Mouse (Mus musculus) ES-Bruce4 (cell line): ENCODE results near the gene Pakap. TPM values are rescaled to one million over a fixed set of nuclear protein-coding genes. Genes with fewer than 3 reads are reported as not detected.

ENCODE experiments used
- H3K27ac ChIP-seq: 2 replicates; pipeline ENCODE4 v1.5.1; 2012; ENCODE audit warnings: low read length, inconsistent platforms; ENCODE audit not compliant: insufficient read depth
- H3K27me3 ChIP-seq: 2 replicates; pipeline ENCODE4 v1.6.1; 2012; ENCODE audit warnings: mild to moderate bottlenecking, low read length, inconsistent platforms; ENCODE audit not compliant: control insufficient read depth, poor library complexity, insufficient read depth, severe bottlenecking
- H3K36me3 ChIP-seq: 2 replicates; pipeline ENCODE4 v1.6.1; 2012; ENCODE audit warnings: inconsistent platforms, mild to moderate bottlenecking, low read length, moderate library complexity; ENCODE audit not compliant: control insufficient read depth, poor library complexity, insufficient read depth, severe bottlenecking
- H3K4me1 ChIP-seq: one replicate; pipeline ENCODE4 v1.8.1; 2011; ENCODE audit warnings: low read length; ENCODE audit not compliant: control insufficient read depth, insufficient read depth
- H3K4me3 ChIP-seq: 2 replicates; pipeline ENCODE4 v1.5.1; 2011; ENCODE audit warnings: low read depth, mild to moderate bottlenecking, low read length
- H3K9ac ChIP-seq: 2 replicates; pipeline ENCODE4 v1.6.1; 2012; ENCODE audit warnings: low read depth, mild to moderate bottlenecking, inconsistent platforms; ENCODE audit not compliant: poor library complexity, severe bottlenecking
- H3K9me3 ChIP-seq: replicated peaks from 2 replicates; pipeline ENCODE4 v1.6.1; 2012; ENCODE audit warnings: mild to moderate bottlenecking, low read length, inconsistent platforms; ENCODE audit not compliant: control insufficient read depth, poor library complexity, insufficient read depth, severe bottlenecking
- CTCF ChIP-seq: IDR thresholded peaks from one replicate; pipeline ENCODE4 v1.8.1; 2011; ENCODE audit warnings: low read depth, low read length
- EP300 ChIP-seq: IDR thresholded peaks from 2 replicates; pipeline ENCODE4 v1.6.1; 2011; ENCODE audit warnings: low read depth, low read length; ENCODE audit not compliant: insufficient read depth
- POLR2A ChIP-seq: IDR thresholded peaks from one replicate; pipeline ENCODE4 v1.8.1; 2011; ENCODE audit warnings: low read length; ENCODE audit not compliant: insufficient read depth
- polyA plus RNA-seq: library from polyadenylated mRNA; stranded (reverse); fragments of >200 nt; gene quantifications from 2 replicates; pipeline ENCODE4 v1.2.4, GENCODE M21; 2011; ENCODE audit warnings: low read depth; ENCODE audit not compliant: missing spikeins, insufficient read depth, insufficient read length

Gene Pakap
- polyA plus RNA-seq, 1 experiment = 2.4 TPM

GRCm38 (mm10) chr4:57904211-57904610 is 336.2 kb downstream of the Pakap start:
- H3K4me1 ChIP-seq = no peaks in the 10 kb centered on the region
- H3K27ac ChIP-seq = no peak overlapping the region
- H3K9ac ChIP-seq = no peak overlapping the region
- H3K9me3 ChIP-seq = no peaks in the 10 kb centered on the region
- H3K27me3 ChIP-seq = no peaks in the 10 kb centered on the region
- H3K4me3 ChIP-seq = peak overlapping the region; percentile 29; the same call in 1 of the 2 replicates
- H3K36me3 ChIP-seq = no peaks in the 10 kb centered on the region
- TF ChIP-seq EP300 (no peak), POLR2A (no peak), CTCF (peak; percentile 86)

GRCm38 (mm10) chr4:57904638-57905037 is 336.7 kb downstream of the Pakap start:
- Histone ChIP-seq H3K9me3 (no peaks in the 10 kb centered on the region), H3K4me3 (peak overlapping the region; percentile 29; the same call in 1 of the 2 replicates), H3K27me3 (no peaks in the 10 kb centered on the region), H3K9ac (no peak overlapping the region), H3K27ac (no peak overlapping the region), H3K36me3 (no peaks in the 10 kb centered on the region), H3K4me1 (no peaks in the 10 kb centered on the region)
- TF ChIP-seq POLR2A (no peak), CTCF (no peak), EP300 (no peak)

DNA sequence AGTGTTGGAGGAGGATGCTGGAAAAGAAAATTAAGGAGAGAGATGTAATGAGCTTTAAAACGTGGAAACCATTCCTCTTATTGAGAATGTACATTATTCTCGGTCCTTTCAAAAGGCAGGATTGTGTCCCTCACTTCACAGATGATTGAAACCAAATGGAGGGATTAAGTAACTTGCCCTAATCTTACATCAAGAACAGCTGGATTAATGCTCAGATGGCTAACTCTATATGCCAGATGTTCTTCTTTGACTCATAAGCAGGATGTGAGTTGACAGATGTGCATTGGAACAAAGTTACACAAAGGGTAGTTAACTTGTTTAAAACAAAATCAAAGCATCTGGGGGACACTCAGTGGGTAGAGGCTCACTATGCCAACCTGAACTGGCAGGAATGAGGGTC is 338.7 kb downstream of the Pakap start:
- TF ChIP-seq POLR2A (no peak), EP300 (no peak), CTCF (no peak)
- no peak overlapping the region for H3K4me3 ChIP-seq
- H3K27ac ChIP-seq = no peak overlapping the region
- H3K9ac ChIP-seq = no peak overlapping the region
- no peaks in the 10 kb centered on the region for H3K36me3 ChIP-seq
- H3K27me3 ChIP-seq = no peaks in the 10 kb centered on the region
- H3K4me1 ChIP-seq = no peaks in the 10 kb centered on the region
- no peaks in the 10 kb centered on the region for H3K9me3 ChIP-seq

- 0 out of 2 replicates have a peak, but pooled peaks cover 3% of the 10 kb centered on the region for H3K9me3 ChIP-seq
- H3K36me3 ChIP-seq = no peaks in the 10 kb centered on the region
- no peaks in the 10 kb centered on the region for H3K4me1 ChIP-seq
- H3K4me3 ChIP-seq = no peak overlapping the region
- TF ChIP-seq CTCF = no peak
- H3K27ac ChIP-seq = no peak overlapping the region
- H3K9ac ChIP-seq = no peak overlapping the region
- no peaks in the 10 kb centered on the region for H3K27me3 ChIP-seq
These were observed 340.9 kb downstream of the Pakap start for GRCm38 (mm10) chr4:57908860-57909259.

DNA sequence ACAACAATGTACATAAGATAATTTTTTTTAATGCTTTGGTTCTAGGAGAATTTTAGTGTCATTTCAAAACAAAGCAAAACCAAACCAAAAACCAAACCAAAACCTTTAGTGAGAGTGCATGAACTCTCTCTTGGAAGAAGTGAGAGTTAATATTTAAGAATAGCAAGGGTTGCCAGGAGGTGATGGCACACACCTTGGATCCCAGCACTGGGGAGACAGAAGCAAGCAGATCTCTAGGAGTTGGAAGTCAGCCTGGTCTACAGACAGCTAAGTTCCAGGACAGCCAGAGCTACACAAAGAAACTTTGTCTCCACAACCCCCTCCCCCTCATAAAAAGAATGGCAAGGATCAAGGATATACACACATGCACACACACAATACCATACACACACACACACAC is 345.0 kb downstream of the Pakap start:
- Histone ChIP-seq H3K27me3 (no peaks in the 10 kb centered on the region), H3K9me3 (0 out of 2 replicates have a peak, but pooled peaks cover 3% of the 10 kb centered on the region), H3K27ac (no peak overlapping the region), H3K4me3 (no peak overlapping the region), H3K9ac (no peak overlapping the region), H3K36me3 (no peaks in the 10 kb centered on the region), H3K4me1 (peaks cover 3% of the 10 kb centered on the region)
- no peak for TF ChIP-seq EP300

DNA sequence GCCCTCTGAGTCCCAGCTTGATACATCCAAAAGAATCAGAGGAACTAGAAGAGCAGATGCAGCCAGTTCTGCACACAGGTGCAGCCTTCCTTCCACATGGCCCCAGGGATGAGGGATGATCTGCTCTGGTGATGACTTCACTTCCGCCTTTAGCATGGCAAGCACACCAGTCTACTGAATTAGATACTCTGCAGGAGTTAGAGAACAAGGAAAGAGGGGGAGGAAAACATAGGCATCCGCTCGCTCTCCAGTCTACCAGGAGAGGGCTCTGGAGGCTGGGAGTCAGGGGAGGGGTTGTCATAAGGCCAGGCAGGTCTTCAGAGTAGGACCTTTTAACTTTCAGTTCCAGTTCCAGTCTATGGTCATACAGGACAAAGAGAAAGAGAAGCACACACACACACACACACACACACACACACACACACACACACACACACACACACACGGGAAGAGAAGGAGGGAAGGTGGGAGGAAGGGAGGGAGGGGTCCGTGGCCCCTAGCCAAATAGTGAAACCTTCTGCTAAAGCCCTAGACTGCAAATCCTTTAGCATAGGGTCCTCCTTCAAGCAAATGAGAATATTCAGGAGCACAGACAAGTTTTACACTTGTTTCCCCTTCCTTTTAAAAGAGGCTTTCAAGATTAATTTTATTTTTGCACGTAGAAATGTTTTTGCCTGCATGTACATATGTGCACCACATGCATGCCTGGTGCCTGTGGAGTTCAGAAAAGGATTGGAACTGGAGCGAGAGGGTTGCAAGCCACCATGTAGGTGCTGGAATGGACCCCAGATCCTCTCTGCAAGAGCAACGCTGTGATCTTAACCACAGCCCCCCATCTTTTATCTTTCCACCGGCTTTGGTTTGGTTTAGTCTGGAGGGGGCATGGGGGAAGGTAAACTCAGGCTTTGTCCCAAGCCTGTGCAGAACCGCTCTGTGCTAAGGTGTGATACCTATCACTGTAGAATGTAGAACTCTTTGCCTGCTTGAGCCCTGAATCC is 346.5 kb downstream of the Pakap start:
- no peaks in the 10 kb centered on the region for H3K36me3 ChIP-seq
- peaks cover 3% of the 10 kb centered on the region for H3K4me1 ChIP-seq
- no peak overlapping the region for H3K9ac ChIP-seq
- H3K4me3 ChIP-seq = 0 out of 2 replicates have a peak overlapping the region, but pooled peaks have one; percentile 37
- H3K27me3 ChIP-seq = no peaks in the 10 kb centered on the region
- H3K9me3 ChIP-seq = 0 out of 2 replicates have a peak, but pooled peaks cover 3% of the 10 kb centered on the region
- TF ChIP-seq CTCF (peak; percentile 48), EP300 (no peak)
- no peak overlapping the region for H3K27ac ChIP-seq
